Comparison of ENCODE assay signal across 14 mouse cellular contexts in the genomic region with DNA sequence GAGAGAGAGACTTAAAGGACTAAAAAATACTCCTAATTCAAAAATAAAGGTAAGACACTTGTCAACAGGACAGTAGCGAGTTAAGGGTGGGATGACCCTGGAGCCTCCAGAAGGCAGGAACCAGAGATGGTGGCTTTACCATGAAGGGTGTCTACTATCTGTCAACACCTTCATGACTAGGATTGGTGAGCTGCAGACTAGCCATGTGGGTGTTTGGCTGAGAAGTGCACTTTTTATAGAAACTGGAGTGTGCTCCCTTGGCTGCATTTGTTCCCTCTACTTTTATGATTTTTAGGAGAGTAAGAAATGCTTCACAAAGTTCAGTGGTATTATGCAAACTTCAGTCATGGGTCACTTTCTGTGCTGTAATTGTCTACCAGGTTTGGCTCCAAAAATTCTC.
DNase-seq lines count a peak whose midpoint lies in the region.
"Had no signal": no experiment of that assay in that cellular context is flagged by ENCODE, and none has a peak within 500 bp of the region (broad histone marks: within the 10 kb centered on the region; RNA-seq: fewer than 3 reads in every experiment).

No protein-coding gene starts in this region.

- intact Hi-C loops in left cerebral cortex, postnatal 36 days (cut with DNase I): loop anchor here (10.0 kb wide), 1 partner anchor 49 kb away; no protein-coding TSS in a partner anchor

- peak; percentile 17 to 59 for DNase-seq in frontal cortex, postnatal 36 days (ENCODE audit: low spot score in 2 of 2)
- DNase-seq in frontal cortex, postnatal 14 days (ENCODE audit: low spot score in 2 of 2): no peak
- peak; percentile 31 to 37 for DNase-seq in left cerebral cortex, adult 9 months (ENCODE audit: low spot score in 2 of 2)
- DNase-seq in left cerebral cortex, postnatal 36 days (ENCODE audit: low spot score in 2 of 2): no peak
- peak; percentile 71 for DNase-seq in brain, adult 2 months (ENCODE audit: low read depth, low spot score)
- DNase-seq in telencephalon, adult 2 months (ENCODE audit: low read depth, low spot score): peak; percentile 64
- DNase-seq: adrenal gland, adult 2 months; adrenal gland, postnatal 14 days; cerebellum, adult 11-12 months; cerebellum, adult 8-10 months; cerebellum, postnatal 10 days; cerebellum, postnatal 36 days; embryo, embryonic 11 days; gastrocnemius, postnatal 25 days had no signal

Comparison
In these comparisons a context has a peak if more than half of its experiments do, and no peak if none do; other contexts are left out.
1. DNase-seq: peak in frontal cortex, postnatal 36 days (2 of 2), left cerebral cortex, adult 9 months (2 of 2), brain, adult 2 months (single experiment) and telencephalon, adult 2 months (single experiment); none in frontal cortex, postnatal 14 days (0 of 2) and left cerebral cortex, postnatal 36 days (0 of 2).